Mouse (Mus musculus) heart, embryonic 11.5 days (tissue): Measurements from ENCODE around the gene Kif24. TPM values are rescaled to one million over a fixed set of nuclear protein-coding genes. Genes with fewer than 3 reads are reported as not detected.
A peak's percentile ranks its signal among the peaks of the same experiment; 100 is the strongest.

ENCODE experiments used
- ATAC-seq: fragments of 200-750 bp; cut with Nextera tagmentation; replicated peaks from 2 replicates; pipeline ENCODE4 v1.8.0; 2017; ENCODE audit warnings: moderate library complexity; ENCODE audit not compliant: insufficient number of reproducible peaks, low FRiP score, low TSS enrichment
- H3K27ac ChIP-seq: fragments of 300-500 bp; sonication (generic); 2 replicates; pipeline ENCODE4 v1.5.1; 2014; ENCODE audit warnings: mild to moderate bottlenecking, low read depth, low read length
- H3K27me3 ChIP-seq: fragments of 300-500 bp; sonication (generic); 2 replicates; pipeline ENCODE4 v1.6.1; 2014; ENCODE audit warnings: mild to moderate bottlenecking, low read length, mixed read lengths; ENCODE audit not compliant: control insufficient read depth, insufficient read depth
- H3K36me3 ChIP-seq: fragments of 300-500 bp; sonication (generic); 2 replicates; pipeline ENCODE4 v1.6.1; 2014; ENCODE audit warnings: mild to moderate bottlenecking, low read length, moderate library complexity, mixed read lengths; ENCODE audit not compliant: control insufficient read depth, insufficient read depth
- H3K4me1 ChIP-seq: fragments of 300-500 bp; sonication (generic); 2 replicates; pipeline ENCODE4 v1.6.1; 2014; ENCODE audit warnings: low read length; ENCODE audit not compliant: control insufficient read depth, insufficient read depth
- H3K4me2 ChIP-seq: fragments of 300-500 bp; sonication (generic); 2 replicates; pipeline ENCODE4 v1.6.1; 2014; ENCODE audit warnings: mild to moderate bottlenecking, moderate library complexity
- H3K4me3 ChIP-seq: fragments of 300-500 bp; sonication (generic); 2 replicates; pipeline ENCODE4 v1.5.1; 2014; ENCODE audit warnings: low read depth, low read length
- H3K9ac ChIP-seq: fragments of 300-500 bp; sonication (generic); 2 replicates; pipeline ENCODE4 v1.6.1; 2014; ENCODE audit warnings: mild to moderate bottlenecking, low read depth, low read length, moderate library complexity
- H3K9me3 ChIP-seq: fragments of 300-500 bp; sonication (generic); replicated peaks from 2 replicates; pipeline ENCODE4 v1.6.1; 2016; ENCODE audit warnings: low read length; ENCODE audit not compliant: control insufficient read depth
- WGBS: fragments of 180-500 bp; shearing (Covaris S2); extraction: QIAGEN DNeasy Blood & Tissue Kit; methylation state at CpG from one replicate; pipeline ENCODE4 v1.1.7; 2014; ENCODE audit not compliant: insufficient replicate concordance; 5-methylcytosine and 5-hydroxymethylcytosine counted together
- polyA plus RNA-seq: library from polyadenylated mRNA; unstranded; fragments of >200 nt; fragmentation: Nextera tagmentation; extraction: Ambion mirVana; gene quantifications from 2 replicates; pipeline ENCODE4 v1.2.1, GENCODE M21; 2014

Gene Kif24
- polyA plus RNA-seq, 1 experiment from 2014 or later, result 6.6 TPM

- Histone ChIP-seq H3K9ac (no peak overlapping the region), H3K9me3 (no peaks in the 10 kb centered on the region), H3K27ac (peak overlapping the region; percentile 60), H3K4me3 (peak overlapping the region; percentile 2; the same call in 1 of the 2 replicates), H3K27me3 (no peaks in the 10 kb centered on the region), H3K36me3 (peaks cover 26% of the 10 kb centered on the region), H3K4me1 (peaks cover 5% of the 10 kb centered on the region; the same call in 1 of the 2 replicates), H3K4me2 (peak overlapping the region; percentile 6)
- peak; percentile 85 for ATAC-seq
- 76% methylated on average over 7 of the region's 7 CpGs for WGBS
Observed at GRCm38 (mm10) chr4:41387755-41388469, 76.8 kb downstream of the Kif24 start.

DNA sequence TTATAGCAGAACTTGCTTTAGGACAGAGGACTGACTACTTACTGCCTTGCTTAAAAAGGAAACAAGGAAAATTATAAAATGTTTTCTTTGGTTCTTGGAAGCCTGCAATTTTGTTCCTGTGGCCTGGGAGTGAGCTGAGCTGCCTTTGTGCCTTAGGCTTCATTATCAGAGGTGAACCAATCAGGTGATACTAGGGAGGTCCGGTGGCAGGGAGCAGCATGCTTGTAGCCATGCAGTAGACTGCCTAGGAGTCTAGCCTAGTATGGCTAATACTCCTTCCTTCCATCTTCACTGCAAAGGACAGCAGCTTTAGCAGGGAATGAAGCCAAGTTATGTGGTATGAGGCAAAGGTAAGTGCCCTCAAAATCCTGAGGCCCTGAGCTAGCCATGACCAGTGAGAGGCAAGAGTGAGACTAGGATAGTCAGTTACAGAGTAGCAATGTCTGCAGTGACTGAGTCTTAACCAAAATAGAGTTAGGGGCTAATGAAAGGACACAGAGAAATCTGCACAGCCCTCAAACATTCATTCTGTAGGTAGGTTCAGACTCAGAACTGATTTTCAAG lies 78.2 kb downstream of the Kif24 start:
- no peaks in the 10 kb centered on the region for H3K27me3 ChIP-seq
- no peaks in the 10 kb centered on the region for H3K9me3 ChIP-seq
- WGBS, result 63% methylated on average over 1 of the region's 1 CpGs
- H3K4me3 ChIP-seq, result no peak overlapping the region
- H3K4me1 ChIP-seq, result peaks cover 5% of the 10 kb centered on the region; the same call in 1 of the 2 replicates
- H3K4me2 ChIP-seq, result no peak overlapping the region
- H3K27ac ChIP-seq, result no peak overlapping the region
- H3K36me3 ChIP-seq, result peaks cover 13% of the 10 kb centered on the region
- 0 out of 2 replicates have a peak, but pooled peaks have one; percentile 46 for ATAC-seq
- no peak overlapping the region for H3K9ac ChIP-seq

DNA sequence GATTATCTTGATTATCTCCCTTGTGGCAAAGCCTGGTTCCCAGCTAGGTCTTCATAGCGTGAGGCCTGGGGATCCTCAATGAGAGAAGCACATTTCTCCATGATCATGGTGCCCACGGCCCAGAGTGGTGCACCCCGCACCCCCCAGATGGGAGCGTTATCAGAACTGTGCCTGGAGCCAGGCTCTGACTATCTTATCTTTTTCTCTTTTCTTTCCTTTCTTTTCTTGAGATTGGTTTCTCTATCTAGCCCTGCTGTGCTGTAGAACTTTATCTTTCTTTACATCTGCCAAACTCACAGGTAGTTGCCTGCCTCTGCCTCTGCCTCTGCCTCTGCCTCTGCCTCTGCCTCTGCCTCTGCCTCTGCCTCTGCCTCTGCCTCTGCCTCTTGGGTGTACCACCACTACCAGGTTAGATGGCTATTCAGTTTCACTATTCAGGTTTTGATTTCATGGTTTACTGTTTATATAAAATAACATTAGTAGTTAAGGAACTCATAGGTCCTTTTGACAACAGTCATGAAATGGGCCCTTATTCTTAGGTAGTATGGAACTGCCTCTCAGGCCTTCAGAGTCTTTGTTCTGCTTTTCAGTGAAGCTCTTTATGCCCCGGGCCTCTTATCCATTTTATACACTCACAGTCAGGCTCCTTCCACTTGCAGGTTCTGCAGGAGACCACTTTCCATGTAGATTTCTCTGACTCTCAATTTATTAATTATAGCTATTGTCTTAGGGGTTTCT lies 83.3 kb downstream of the Kif24 start:
- Histone ChIP-seq H3K4me3 (no peak overlapping the region), H3K36me3 (peaks cover 17% of the 10 kb centered on the region; the same call in 1 of the 2 replicates), H3K27me3 (no peaks in the 10 kb centered on the region), H3K9me3 (no peaks in the 10 kb centered on the region), H3K4me1 (peaks cover 5% of the 10 kb centered on the region; the same call in 1 of the 2 replicates), H3K27ac (no peak overlapping the region), H3K4me2 (no peak overlapping the region), H3K9ac (no peak overlapping the region)
- ATAC-seq, result no peak
- 90% methylated on average over 5 of the region's 5 CpGs for WGBS

GRCm38 (mm10) chr4:41377567-41377966 lies 87.1 kb downstream of the Kif24 start:
- H3K9me3 ChIP-seq, result no peaks in the 10 kb centered on the region
- H3K4me1 ChIP-seq, result no peaks in the 10 kb centered on the region
- H3K36me3 ChIP-seq, result peaks cover 25% of the 10 kb centered on the region
- no peak overlapping the region for H3K4me3 ChIP-seq
- no peak overlapping the region for H3K4me2 ChIP-seq
- no peak overlapping the region for H3K9ac ChIP-seq
- no peak overlapping the region for H3K27ac ChIP-seq
- no peak for ATAC-seq
- no peaks in the 10 kb centered on the region for H3K27me3 ChIP-seq

GRCm38 (mm10) chr4:41369702-41370437 lies 94.8 kb downstream of the Kif24 start:
- Histone ChIP-seq H3K4me2 (no peak overlapping the region), H3K9me3 (no peaks in the 10 kb centered on the region), H3K36me3 (peaks cover 3% of the 10 kb centered on the region), H3K27me3 (no peaks in the 10 kb centered on the region), H3K4me1 (no peaks in the 10 kb centered on the region), H3K27ac (no peak overlapping the region), H3K4me3 (no peak overlapping the region), H3K9ac (no peak overlapping the region)
- ATAC-seq, result no peak
- WGBS, result 81% methylated on average over 9 of the region's 9 CpGs

DNA sequence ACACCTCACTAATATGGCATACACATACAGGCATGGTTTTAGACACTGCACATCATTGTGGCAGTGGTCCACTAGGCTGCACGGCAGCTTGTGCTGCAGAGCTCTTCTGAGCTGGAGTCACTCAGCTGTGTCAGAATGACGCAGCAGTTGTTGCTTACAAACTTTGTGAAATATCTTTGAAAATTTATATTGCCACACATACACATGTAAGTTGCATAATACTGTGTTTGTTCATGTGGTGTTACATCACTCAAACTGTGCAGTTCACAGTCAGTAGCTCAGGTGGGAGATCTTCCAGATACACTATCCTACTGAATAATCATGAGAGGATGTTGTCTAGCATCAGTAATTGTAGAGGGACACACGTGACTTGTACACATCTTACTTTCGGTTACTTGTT lies 96.5 kb downstream of the Kif24 start:
- WGBS, result 90% methylated on average over 4 of the region's 4 CpGs
- no peaks in the 10 kb centered on the region for H3K4me1 ChIP-seq

DNA sequence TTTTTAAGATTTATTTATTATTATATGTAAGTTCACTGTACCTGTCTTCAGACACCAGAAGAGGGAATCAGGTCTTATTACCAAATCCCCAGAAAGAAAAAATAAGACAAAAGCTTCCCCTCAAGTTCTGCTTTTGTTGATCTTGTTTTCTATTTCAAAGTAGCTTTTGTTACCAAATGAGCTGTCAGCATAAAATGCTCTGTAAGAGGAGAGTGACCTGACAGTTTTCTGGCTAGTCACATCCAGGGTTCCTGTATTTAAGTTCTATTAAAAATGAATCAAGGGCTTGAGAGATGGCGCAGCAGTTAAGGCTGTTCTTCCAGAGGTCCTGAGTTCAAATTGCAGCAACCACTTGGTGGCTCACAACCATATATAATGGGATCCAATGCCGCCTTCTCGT lies 103.6 kb downstream of the Kif24 start:
- H3K27me3 ChIP-seq, result no peaks in the 10 kb centered on the region
- H3K9me3 ChIP-seq, result no peaks in the 10 kb centered on the region
- H3K27ac ChIP-seq, result no peak overlapping the region
- H3K36me3 ChIP-seq, result peaks cover 2% of the 10 kb centered on the region; the same call in 1 of the 2 replicates
- ATAC-seq, result no peak
- H3K4me1 ChIP-seq, result no peaks in the 10 kb centered on the region; the same call in 1 of the 2 replicates
- H3K9ac ChIP-seq, result no peak overlapping the region
- no peak overlapping the region for H3K4me2 ChIP-seq
- 96% methylated on average over 3 of the region's 3 CpGs for whole genome bisulfite sequencing
- no peak overlapping the region for H3K4me3 ChIP-seq

More for the DNA sequence above, 96.5 kb downstream of the Kif24 start:
- H3K27me3 ChIP-seq, result no peaks in the 10 kb centered on the region
- no peaks in the 10 kb centered on the region for H3K9me3 ChIP-seq
- no peak for ATAC-seq
- H3K27ac ChIP-seq, result no peak overlapping the region
- H3K9ac ChIP-seq, result no peak overlapping the region
- no peak overlapping the region for H3K4me2 ChIP-seq
- H3K4me3 ChIP-seq, result no peak overlapping the region
- no peaks in the 10 kb centered on the region for H3K36me3 ChIP-seq

DNA sequence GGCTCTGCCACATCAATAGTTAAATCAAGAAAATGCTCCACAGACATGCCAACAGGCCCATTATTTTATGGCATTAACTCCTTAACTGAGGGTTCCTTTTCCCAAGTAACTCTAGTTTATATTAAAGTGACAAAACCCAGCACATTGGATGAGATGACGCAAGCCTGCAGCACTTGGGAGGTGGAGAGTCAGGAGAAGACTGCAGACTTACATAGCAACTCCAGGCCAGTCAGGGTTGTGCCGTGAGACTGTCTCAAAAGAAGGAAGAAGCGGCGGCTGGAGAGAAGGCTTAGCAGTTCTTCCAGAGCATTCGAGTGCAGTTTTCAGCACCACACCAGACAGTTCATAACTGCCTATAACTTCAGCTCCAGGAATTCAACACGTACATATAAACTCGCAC lies 105.3 kb downstream of the Kif24 start:
- no peak overlapping the region for H3K27ac ChIP-seq
- WGBS, result 93% methylated on average over 7 of the region's 7 CpGs
- H3K4me2 ChIP-seq, result no peak overlapping the region
- ATAC-seq, result no peak
- peaks cover 7% of the 10 kb centered on the region; the same call in 1 of the 2 replicates for H3K36me3 ChIP-seq
- H3K9ac ChIP-seq, result no peak overlapping the region
- no peak overlapping the region for H3K4me3 ChIP-seq
- H3K27me3 ChIP-seq, result no peaks in the 10 kb centered on the region
- H3K9me3 ChIP-seq, result no peaks in the 10 kb centered on the region
- no peaks in the 10 kb centered on the region; the same call in 1 of the 2 replicates for H3K4me1 ChIP-seq
